Mouse (Mus musculus) liver, embryonic 14.5 days (tissue): ENCODE measurements around the gene Ccdc125.

ENCODE experiments used
- CTCF ChIP-seq: IDR thresholded peaks from 2 replicates; pipeline ENCODE4 v1.5.1; 2016; ENCODE audit warnings: antibody characterized with exemption, low read depth, control low read depth
- EP300 ChIP-seq: IDR thresholded peaks from 2 replicates; pipeline ENCODE4 v1.6.1; 2016; ENCODE audit warnings: antibody characterized with exemption, low read depth

- TF ChIP-seq CTCF, result peak; percentile 38
- TF ChIP-seq EP300, result no peak
Observed at GRCm38 (mm10) chr13:100703468-100703867, 34.0 kb downstream of the Ccdc125 start.
